Mouse (Mus musculus) right cerebral cortex, adult 2 months (tissue): ENCODE data around the gene Ccdc6.

Source experiments
- DNase-seq, 2 experiments: peaks; one replicate each; pipeline ENCODE4 v3.0.0; 2021 to 2022; ENCODE audit warnings: low spot score in 2 of 2

The Ccdc6 gene

GRCm38 (mm10) chr10:70095031-70095470 lies 1.9 kb upstream of the Ccdc6 start:
- peak; percentile 26 to 42 for DNase-seq

DNA sequence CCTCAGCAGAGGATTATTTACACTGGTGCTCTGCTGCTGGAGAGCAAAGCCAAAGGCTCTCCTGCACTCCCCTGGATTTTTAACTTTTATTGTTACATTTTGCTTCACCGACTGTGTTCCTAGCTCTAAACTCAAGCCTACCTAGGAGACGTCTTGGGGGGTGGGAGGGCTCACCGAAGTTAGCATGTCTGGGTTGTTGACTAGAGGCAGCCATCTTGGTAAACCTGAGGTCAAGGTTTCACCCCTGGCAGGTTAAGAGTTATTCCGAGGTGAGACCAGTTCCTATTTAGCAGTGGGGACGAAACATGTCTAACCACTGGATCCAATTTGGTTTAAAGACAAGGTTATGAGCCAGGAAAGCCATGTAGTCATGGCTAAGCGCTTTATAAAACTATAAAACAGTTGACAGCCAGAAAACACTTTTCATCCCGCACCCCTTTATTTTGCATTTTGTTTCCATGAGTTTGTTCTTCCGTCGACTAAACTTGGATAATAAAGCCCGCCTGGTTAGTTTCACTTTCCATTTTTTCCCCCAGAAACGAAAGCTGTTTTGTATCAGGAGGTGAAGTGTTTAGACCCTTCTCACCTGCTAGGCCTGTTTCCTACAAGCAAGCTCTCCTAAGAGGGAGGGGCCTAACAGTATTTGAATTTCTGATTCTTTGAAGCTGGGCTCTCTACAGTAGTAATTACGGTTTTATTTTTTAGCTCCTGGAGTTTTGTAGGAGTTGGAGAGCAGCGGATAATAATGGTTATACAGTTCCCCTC lies 1.2 kb upstream of the Ccdc6 start:
- no peak for DNase-seq

DNA sequence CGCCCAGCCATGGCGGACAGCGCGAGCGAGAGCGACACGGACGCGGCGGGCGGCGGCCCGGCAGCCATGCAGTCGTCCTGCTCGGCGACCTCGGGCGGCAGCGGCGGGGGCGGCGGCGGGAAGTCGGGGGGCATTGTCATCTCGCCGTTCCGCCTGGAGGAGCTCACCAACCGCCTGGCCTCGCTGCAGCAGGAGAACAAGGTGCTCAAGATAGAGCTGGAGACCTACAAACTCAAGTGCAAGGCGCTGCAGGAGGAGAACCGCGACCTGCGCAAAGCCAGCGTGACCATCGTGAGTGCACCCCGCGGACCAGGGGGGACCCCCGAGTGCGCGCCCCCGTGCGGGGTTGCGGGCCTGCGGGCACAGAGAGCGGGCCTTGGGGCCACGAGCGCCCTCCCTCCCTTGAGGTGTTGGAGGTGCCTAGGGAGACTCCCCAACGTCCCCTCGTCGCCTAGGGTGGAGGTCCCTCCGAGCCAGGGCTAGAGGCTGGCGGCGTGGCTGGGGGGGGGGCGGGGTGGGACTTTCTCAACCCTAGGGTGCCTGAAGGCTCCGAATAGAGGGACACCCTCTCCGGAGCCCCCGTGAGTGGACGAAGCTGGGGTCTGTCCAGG lies 475 bp downstream of the Ccdc6 start:
- DNase-seq: peak; percentile 34 to 51

DNA sequence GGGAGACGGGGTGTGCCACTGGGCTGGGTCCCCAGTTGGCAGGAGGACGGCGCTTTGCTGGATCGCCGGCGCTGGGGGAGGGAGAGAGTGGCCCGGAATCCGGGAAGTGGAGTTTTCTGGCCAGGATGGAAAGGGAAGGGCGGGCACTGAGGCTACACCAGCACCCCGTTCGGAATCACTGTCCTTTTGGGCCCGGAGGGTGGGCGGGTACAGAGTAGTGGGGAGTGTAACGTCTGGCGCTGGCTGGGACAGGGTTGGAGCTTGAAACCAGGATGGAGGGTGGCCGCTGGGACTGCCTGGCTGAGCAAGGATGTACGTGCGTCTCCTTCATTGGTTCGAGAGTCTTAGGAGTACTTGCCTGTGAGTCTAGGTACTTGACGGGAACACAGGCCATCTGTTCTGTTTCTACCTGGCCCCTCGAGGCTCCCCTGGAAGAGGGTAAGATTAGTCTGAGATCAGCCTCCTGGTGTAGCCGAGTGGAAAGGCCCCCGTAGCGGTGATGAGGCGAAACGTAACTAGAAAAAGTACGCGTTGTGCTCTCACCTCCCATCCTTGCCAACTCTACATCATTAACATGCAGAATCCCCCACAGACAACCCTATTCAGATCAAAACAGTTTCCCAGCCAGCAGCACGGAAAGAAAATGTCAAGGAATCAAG lies 1.1 kb downstream of the Ccdc6 start:
- DNase-seq: peak; percentile 64 to 66

DNA sequence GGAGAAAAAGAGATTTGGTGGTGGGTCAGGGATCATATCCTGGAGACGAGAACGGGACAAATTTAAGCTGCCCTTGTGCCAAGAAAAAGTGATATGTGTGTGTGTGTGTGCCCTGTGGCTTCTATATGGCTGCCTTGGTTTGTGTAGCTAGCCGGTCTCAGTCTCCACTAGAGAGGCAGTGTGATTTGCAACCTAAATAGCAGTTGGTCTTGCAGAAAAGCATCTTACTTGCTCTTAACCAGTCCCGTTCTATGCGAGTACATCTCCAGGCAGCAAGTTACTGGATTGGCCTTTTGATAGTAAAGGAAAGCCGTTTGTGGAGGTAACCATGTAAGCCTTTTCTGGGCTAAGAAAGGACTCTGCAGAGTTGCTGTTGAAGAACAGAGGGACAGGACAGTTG lies 1.7 kb downstream of the Ccdc6 start:
- no peak for DNase-seq

DNA sequence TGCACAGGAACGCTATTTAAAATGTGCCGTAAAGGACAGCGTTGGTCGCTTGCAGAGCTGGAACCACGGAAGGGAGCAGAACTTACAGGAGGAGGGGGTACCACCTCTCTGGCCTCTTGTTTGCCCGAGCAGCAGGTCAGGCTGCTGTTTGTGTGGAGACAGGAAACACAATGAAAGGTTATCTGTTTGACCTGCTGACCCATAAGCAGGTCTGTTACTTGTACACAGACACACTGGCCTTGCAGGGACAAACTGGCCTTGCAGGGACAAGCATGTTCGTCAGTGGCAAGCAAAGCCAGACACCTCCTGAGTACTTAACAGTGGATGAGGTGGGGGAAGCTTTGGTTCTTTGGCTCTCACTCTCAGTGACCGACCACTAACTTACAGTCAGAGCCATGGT lies 2.1 kb downstream of the Ccdc6 start:
- peak in 1 of 2 experiments; percentile 9 for DNase-seq

DNA sequence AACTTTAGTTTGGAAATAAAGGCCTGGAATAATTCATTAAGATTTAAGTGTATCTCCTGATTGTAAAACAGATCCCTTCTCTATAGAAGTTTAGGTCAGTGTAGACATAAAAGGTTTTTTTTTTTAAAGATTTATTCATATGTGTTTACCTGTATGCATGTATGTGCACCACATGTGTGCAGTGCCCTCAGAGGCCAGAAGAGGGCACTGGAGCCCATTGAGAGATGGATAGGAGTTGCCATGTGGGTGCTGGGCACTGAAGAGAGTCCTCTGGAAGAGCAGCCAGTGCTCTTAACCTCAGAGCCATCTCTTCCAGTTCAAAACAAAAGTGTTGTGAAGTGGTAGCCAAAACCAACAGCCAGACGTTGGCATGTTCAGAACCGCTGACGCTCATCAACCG lies 5.2 kb downstream of the Ccdc6 start:
- DNase-seq: no peak

DNA sequence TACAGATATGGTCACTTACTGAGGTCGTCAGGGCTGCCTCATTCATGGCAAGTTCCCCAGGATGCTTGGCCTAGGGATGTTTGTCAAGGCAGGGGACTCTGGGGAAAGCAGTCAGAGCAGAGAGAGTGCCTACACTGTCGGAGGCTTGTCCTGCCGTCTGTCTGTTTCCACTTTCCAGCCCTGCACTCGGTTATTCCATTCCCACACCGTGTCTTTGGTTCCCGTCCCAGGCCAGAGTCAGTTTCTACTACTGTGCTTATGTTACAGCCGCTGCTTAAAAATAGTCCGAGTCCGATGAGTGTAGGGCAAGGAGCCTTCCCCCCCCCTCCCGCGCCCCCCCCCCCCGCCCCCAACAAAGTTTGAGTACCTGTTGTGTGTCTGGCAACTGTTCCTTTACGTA lies 11.1 kb downstream of the Ccdc6 start:
- DNase-seq: no peak

GRCm38 (mm10) chr10:70109974-70110373 lies 13.1 kb downstream of the Ccdc6 start:
- no peak for DNase-seq

DNA sequence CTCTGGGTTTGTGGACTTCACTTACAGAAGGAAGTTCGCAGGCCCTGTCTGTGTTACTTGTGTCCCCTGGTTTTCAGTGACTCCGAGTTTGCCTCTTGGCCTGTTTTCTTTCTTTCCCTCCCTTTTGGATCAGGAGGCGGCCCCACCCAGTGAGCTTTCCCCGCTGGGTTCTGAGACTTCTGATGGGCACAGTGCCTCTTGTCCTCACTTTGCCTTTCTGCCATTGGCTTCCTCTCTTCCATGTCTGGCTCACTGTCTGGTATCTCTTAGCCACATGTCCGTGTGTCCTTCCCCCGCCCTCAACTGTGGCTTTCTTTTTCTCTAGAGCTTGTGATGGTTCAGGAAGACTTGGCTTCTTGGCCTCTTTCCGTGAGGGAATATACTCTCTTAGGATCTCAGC lies 13.9 kb downstream of the Ccdc6 start:
- DNase-seq: no peak

DNA sequence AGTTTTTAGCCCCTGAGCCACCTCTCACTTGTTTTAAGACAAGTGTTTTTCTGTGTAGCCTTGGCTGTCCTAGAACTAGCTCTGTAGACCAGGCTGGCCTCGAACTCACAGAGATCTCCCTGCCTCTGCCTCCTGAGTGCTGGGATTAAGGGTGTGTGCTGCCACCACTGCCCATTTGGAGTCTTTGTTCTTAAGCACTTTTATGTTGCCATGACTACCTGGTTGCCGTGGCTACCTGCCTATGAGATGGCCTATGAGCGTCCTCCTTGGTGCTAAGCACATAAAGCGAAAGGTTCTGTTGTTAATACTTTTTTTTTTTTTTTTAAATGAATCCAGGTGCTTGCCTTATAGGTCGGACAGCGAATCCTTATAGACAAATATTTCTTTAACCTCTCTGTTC lies 14.7 kb downstream of the Ccdc6 start:
- DNase-seq: no peak

- no peak for DNase-seq
Observed at GRCm38 (mm10) chr10:70114048-70114635, 17.2 kb downstream of the Ccdc6 start.

DNA sequence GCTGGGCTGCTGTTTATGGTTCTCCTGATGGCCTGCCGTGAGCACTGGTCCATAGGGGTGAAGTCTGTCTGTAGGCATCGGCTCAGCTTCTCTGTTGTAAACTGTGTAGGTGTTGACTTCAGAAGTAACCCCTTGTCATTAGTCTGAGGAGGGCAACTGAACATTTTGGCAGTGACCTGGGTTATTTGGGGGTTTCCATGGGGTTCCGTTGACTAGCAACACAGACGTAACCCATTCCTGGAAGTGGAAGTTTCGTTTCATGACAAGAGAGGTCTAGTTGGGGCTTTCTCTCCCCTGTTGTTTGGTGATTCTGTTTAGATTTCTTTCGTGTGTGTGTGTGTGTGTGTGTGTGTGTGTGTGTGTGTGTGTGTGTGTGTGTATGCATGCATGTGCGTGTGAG lies 19.5 kb downstream of the Ccdc6 start:
- DNase-seq: no peak

DNA sequence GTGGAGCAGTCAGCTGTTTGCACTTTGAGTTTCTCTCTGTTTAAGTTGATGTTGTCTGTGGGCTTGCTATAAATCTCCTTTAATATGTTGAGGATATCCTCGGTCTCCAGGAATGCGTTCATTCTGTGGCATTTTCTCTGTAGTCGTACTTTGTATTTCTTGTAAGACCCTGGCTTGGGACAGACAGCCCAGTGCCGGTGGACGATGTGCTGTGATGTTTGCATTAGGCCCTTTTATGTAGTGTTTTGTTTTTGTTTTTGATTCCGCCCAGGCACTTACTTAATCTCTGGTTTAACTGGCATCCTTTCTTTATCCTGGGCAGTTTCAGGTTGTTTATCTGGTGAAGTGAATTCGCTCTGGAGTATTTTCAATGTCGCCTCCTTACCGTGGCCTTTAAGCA lies 22.5 kb downstream of the Ccdc6 start:
- no peak for DNase-seq

GRCm38 (mm10) chr10:70119851-70120370 lies 23.0 kb downstream of the Ccdc6 start:
- no peak for DNase-seq

DNA sequence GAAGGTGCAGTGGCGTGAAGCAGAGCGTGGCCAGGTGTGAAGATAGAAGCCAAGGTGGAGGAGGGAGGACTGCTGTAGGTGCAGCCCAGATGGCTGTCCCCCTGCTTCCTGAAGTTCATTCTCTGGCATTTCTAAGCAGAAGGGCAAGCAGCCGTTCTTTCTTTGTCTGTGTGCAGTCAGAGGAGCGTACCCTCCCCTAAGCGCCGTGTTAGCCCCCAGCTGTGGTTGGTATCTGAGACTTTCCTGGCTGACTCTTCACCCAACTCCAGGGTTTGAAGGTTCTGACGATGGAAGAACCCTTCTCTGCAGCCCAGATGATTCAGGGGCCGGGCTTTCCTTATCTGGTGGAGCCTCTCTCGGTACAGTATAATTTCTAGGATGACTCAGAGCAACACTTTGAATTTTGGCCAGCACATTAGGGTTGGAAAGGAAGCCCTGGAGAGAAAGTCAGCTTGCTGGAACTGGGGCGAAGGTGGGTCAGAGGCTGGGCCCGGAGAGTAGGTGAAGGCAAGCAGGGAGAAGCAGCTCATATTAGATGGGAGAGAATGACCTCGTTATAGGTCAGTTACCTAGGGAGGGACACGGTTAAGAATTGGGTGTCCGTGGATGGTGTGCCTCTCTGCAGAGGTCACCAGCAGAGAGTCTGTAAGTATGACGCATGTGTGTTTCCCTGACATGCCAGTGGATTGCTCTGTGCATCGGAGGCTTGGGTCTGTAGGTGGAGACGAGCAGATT lies 23.9 kb downstream of the Ccdc6 start:
- DNase-seq: peak in 1 of 2 experiments; percentile 27

GRCm38 (mm10) chr10:70121406-70121695 lies 24.4 kb downstream of the Ccdc6 start:
- no peak for DNase-seq

DNA sequence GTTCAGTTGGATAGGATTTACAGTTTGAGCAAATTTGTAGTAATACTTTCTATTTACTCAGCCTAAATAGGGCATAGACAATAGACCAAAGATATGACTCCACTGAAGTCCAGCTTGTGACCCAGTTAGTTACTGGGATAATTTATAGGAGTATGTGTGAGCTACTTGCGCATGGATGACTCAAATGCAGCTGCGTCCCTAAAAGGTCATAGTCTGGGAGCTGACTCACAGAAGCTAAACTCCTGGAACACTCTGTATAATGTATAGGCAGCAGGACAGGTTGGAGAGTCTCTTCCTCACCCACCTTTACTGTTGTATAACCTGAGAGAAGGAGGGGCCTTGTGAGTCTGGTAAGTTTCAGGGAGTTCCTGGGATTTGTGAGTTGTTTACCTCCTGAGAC lies 26.5 kb downstream of the Ccdc6 start:
- DNase-seq: no peak

- no peak for DNase-seq
Observed at GRCm38 (mm10) chr10:70125491-70125890, 28.6 kb downstream of the Ccdc6 start.

- DNase-seq: no peak
Observed at GRCm38 (mm10) chr10:70127273-70127672, 30.4 kb downstream of the Ccdc6 start.

GRCm38 (mm10) chr10:70128408-70128807 lies 31.5 kb downstream of the Ccdc6 start:
- no peak for DNase-seq

- no peak for DNase-seq
Observed at GRCm38 (mm10) chr10:70132087-70132560, 35.2 kb downstream of the Ccdc6 start.
